13 mouse cellular contexts compared by ENCODE assay signal in genomic region chr14:117808326-117808725, GRCm38 (mm10).
DNase-seq lines count a peak whose midpoint lies in the region.
"Had no signal": no experiment of that assay in that cellular context is flagged by ENCODE, and none has a peak within 500 bp of the region (broad histone marks: within the 10 kb centered on the region; RNA-seq: fewer than 3 reads in every experiment).

No protein-coding gene starts in this region.

- peak; percentile 5 for DNase-seq in cerebellum, adult 9-11 months
- DNase-seq in cerebellum, adult 11 months, result no peak
- DNase-seq in cerebellum, postnatal 14 days, result peak; percentile 80 to 81
- no peak for DNase-seq in cerebellum, adult 8-10 months
- DNase-seq in cerebellum, postnatal 36 days, result peak; percentile 30 to 31
- DNase-seq in cerebellum, adult 18-20 months, result no peak
- DNase-seq in left cerebral cortex, postnatal 4 days, result peak; percentile 68
- DNase-seq in left cerebral cortex, adult 18-20 months (ENCODE audit: low spot score in 2 of 2), result no peak
- DNase-seq: adrenal gland, adult 2 months; adrenal gland, postnatal 10 days; adrenal gland, postnatal 25 days; embryo, embryonic 11 days; gastrocnemius, adult 2 months had no signal

- intact Hi-C loops in left cerebral cortex, postnatal 4 days (cut with DNase I), result no loop called here

Comparison
In these comparisons a context has a peak if more than half of its experiments do, and no peak if none do; other contexts are left out.
1. DNase-seq: peak in cerebellum, adult 9-11 months (single experiment), cerebellum, postnatal 14 days (2 of 2), cerebellum, postnatal 36 days (2 of 2) and left cerebral cortex, postnatal 4 days (single experiment); none in cerebellum, adult 11 months (single experiment), cerebellum, adult 8-10 months (single experiment), cerebellum, adult 18-20 months (0 of 2) and left cerebral cortex, adult 18-20 months (0 of 2).